Mouse (Mus musculus): ENCODE measurements at regions not wholly inside any gene's neighbourhood (a gene's known extent, or its start where the extent isn't known, plus 50 kb on each side); places are given as distances from the start of the nearest gene placed in this dataset.

DNA sequence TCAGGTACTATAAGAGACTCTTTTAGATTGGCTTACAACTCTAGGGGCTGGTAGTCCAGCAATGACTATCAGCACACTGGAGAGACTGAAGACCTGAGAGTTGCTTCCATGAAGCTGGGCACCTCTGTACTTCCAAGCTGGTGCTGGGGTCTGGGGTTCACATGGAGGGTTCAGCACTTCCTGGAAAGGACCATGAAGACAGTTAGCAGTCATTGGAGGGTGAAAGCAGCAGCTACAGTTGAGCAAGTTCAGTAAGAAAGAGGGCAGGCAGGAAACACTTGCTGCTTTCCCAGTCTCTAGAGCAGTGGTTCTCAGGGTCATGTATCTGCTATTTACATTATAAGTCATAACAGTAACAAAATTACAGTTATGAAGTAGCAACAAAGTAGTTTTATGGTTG is 384.3 kb upstream of the Satb1 start:
- Histone ChIP-seq H3K27ac (ENCODE audit: low read length) (no peak overlapping the region), H3K4me3 (ENCODE audit: low read depth, low read length) (no peak overlapping the region), H3K4me1 (ENCODE audit: control insufficient read depth, low read depth, low read length) (no peaks in the 10 kb centered on the region), H3K9ac (ENCODE audit: low read depth, low read length) (no peak overlapping the region), H3K4me2 (ENCODE audit: low read depth, low read length) (no peak overlapping the region), H3K9me3 (replicated peaks; ENCODE audit: control insufficient read depth, low read length) (no peaks in the 10 kb centered on the region), H3K27me3 (ENCODE audit: control insufficient read depth, insufficient read depth, low read depth, low read length) (no peaks in the 10 kb centered on the region), H3K36me3 (ENCODE audit: control insufficient read depth, insufficient read depth) (no peaks in the 10 kb centered on the region)
- ATAC-seq (ENCODE audit: low read depth): no peak

DNA sequence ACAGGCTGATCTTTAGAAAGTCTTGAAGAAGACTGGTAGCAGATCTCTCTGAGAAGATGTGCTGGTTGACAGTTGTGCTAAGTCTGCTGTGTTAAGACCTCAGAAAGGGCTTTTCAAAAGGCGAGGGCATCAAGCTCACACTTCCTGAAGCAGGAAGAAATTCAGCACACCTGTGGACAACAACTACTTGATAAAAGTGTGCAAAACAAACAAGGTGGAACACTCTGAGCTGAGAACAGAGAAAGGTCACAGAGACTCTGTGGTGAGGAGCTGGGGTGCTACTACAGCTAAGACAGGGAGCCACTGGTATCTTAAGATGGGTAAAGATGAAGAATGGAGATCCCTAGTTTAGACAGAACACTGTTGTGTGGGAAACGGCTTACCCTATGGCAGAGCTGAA is 379.9 kb upstream of the Satb1 start:
- Histone ChIP-seq H3K27me3 (ENCODE audit: control insufficient read depth, insufficient read depth, low read depth, low read length) (no peaks in the 10 kb centered on the region), H3K9me3 (replicated peaks; ENCODE audit: control insufficient read depth, low read length) (no peaks in the 10 kb centered on the region), H3K4me1 (ENCODE audit: control insufficient read depth, low read depth, low read length) (no peaks in the 10 kb centered on the region), H3K36me3 (ENCODE audit: control insufficient read depth, insufficient read depth) (no peaks in the 10 kb centered on the region), H3K4me2 (ENCODE audit: low read depth, low read length) (no peak overlapping the region), H3K27ac (ENCODE audit: low read length) (no peak overlapping the region), H3K9ac (ENCODE audit: low read depth, low read length) (no peak overlapping the region), H3K4me3 (ENCODE audit: low read depth, low read length) (no peak overlapping the region)
- 59% methylated on average over 2 of the region's 2 CpGs for WGBS (ENCODE audit: insufficient replicate concordance)
- no peak for ATAC-seq (ENCODE audit: low read depth)

DNA sequence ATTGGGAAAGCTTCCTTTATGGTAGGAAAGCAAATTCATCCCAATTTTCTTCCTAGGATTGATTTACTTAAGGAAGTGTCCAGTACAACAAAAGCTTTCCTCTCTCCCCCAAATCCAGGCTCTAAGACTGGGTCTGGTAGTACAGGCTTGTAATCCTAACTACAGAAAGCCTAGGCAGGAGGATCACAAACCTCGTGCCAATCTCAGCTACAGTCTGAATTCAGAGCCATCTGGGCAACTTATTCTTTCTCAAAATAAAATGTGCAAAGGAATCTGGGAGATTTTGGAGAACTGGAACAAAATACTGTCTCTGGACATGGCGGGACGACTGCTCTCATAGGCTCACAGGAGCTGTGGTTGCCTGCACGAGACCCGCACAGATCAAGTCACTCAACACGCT is 377.4 kb upstream of the Satb1 start:
- no peaks in the 10 kb centered on the region for H3K36me3 ChIP-seq (ENCODE audit: control insufficient read depth, insufficient read depth)
- ATAC-seq (ENCODE audit: low read depth): no peak
- WGBS (ENCODE audit: insufficient replicate concordance): 59% methylated on average over 6 of the region's 6 CpGs
- no peaks in the 10 kb centered on the region for H3K4me1 ChIP-seq (ENCODE audit: control insufficient read depth, low read depth, low read length)
- H3K4me2 ChIP-seq (ENCODE audit: low read depth, low read length): no peak overlapping the region
- no peaks in the 10 kb centered on the region for H3K27me3 ChIP-seq (ENCODE audit: control insufficient read depth, insufficient read depth, low read depth, low read length)
- no peak overlapping the region for H3K4me3 ChIP-seq (ENCODE audit: low read depth, low read length)
- no peak overlapping the region for H3K9ac ChIP-seq (ENCODE audit: low read depth, low read length)
- H3K27ac ChIP-seq (ENCODE audit: low read length): no peak overlapping the region
- no peaks in the 10 kb centered on the region for H3K9me3 ChIP-seq (replicated peaks; ENCODE audit: control insufficient read depth, low read length)

DNA sequence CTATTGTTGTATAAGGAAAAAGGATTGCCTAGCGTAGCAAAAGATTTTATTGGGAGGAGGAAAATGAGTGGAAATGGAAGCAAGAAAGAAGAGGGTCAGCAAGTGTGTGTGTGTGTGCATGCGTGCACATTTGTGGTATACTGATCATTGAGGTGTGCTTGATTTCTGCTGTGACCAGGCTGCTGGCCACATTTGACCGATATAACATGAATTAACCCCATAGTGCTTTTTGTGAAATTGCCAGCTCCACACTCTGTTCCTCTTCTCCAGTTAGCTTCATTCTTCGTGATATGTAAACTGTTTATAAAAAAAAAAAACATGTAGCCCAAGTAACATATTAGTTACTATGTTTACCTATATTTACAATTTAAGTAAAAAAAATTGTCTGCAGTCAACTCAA is 364.6 kb upstream of the Satb1 start:
- no peaks in the 10 kb centered on the region for H3K4me1 ChIP-seq (ENCODE audit: control insufficient read depth, low read depth, low read length)
- no peak overlapping the region for H3K27ac ChIP-seq (ENCODE audit: low read length)
- no peaks in the 10 kb centered on the region for H3K27me3 ChIP-seq (ENCODE audit: control insufficient read depth, insufficient read depth, low read depth, low read length)
- H3K36me3 ChIP-seq (ENCODE audit: control insufficient read depth, insufficient read depth): no peaks in the 10 kb centered on the region
- WGBS (ENCODE audit: insufficient replicate concordance): 64% methylated on average over 4 of the region's 4 CpGs
- no peak overlapping the region for H3K4me2 ChIP-seq (ENCODE audit: low read depth, low read length)
- no peak overlapping the region for H3K9ac ChIP-seq (ENCODE audit: low read depth, low read length)
- H3K4me3 ChIP-seq (ENCODE audit: low read depth, low read length): no peak overlapping the region
- no peak for ATAC-seq (ENCODE audit: low read depth)
- no peaks in the 10 kb centered on the region for H3K9me3 ChIP-seq (replicated peaks; ENCODE audit: control insufficient read depth, low read length)

DNA sequence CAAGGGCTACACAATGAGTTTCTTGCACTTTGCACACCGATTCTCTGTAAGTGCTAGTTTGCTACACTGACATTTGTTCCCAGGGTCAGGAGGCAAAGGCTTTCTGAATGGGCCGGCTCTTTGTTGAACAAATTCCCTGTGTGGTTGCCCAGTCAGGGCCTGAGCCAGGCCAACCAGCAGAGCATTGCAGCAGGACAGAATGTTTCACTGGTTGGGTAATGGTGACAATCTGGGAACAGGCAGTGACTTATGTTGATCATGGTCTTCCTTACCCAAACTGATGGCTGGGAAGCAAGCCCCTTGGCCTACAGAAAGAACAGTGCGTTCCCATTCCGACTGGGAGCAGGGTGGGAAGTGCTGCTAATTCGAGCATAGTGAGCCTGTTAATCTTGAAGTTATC is 363.7 kb upstream of the Satb1 start:
- no peaks in the 10 kb centered on the region for H3K4me1 ChIP-seq (ENCODE audit: control insufficient read depth, low read depth, low read length)
- H3K9ac ChIP-seq (ENCODE audit: low read depth, low read length): no peak overlapping the region
- H3K4me2 ChIP-seq (ENCODE audit: low read depth, low read length): no peak overlapping the region
- no peak overlapping the region for H3K4me3 ChIP-seq (ENCODE audit: low read depth, low read length)
- no peaks in the 10 kb centered on the region for H3K36me3 ChIP-seq (ENCODE audit: control insufficient read depth, insufficient read depth)
- 65% methylated on average over 5 of the region's 5 CpGs for WGBS (ENCODE audit: insufficient replicate concordance)
- no peak for ATAC-seq (ENCODE audit: low read depth)
- H3K9me3 ChIP-seq (replicated peaks; ENCODE audit: control insufficient read depth, low read length): no peaks in the 10 kb centered on the region
- H3K27me3 ChIP-seq (ENCODE audit: control insufficient read depth, insufficient read depth, low read depth, low read length): no peaks in the 10 kb centered on the region
- no peak overlapping the region for H3K27ac ChIP-seq (ENCODE audit: low read length)

DNA sequence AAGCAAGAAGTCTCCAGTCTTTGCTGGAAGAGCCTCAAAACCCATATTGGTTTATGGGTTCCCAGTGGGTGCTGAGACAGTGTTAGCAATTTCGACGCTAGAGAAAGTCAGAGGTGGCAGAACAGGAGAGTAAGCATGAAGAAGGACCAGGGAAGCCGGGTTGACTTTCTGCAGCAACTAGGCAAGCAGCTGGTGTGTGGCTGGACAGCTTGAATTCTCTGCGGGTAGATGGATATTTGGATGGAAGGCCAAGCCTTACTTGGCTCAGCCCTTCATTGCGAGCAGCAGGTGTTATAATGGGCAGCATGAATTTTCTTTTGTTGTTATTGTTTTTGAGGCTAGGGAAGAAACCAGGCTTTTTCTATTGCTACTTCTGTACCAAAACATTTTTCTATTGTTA is 362.7 kb upstream of the Satb1 start:
- H3K4me1 ChIP-seq (ENCODE audit: control insufficient read depth, low read depth, low read length): no peaks in the 10 kb centered on the region
- no peaks in the 10 kb centered on the region for H3K36me3 ChIP-seq (ENCODE audit: control insufficient read depth, insufficient read depth)
- H3K4me2 ChIP-seq (ENCODE audit: low read depth, low read length): no peak overlapping the region
- H3K4me3 ChIP-seq (ENCODE audit: low read depth, low read length): no peak overlapping the region
- 69% methylated on average over 5 of the region's 5 CpGs for WGBS (ENCODE audit: insufficient replicate concordance)
- H3K9me3 ChIP-seq (replicated peaks; ENCODE audit: control insufficient read depth, low read length): no peaks in the 10 kb centered on the region
- ATAC-seq (ENCODE audit: low read depth): no peak
- no peaks in the 10 kb centered on the region for H3K27me3 ChIP-seq (ENCODE audit: control insufficient read depth, insufficient read depth, low read depth, low read length)
- H3K27ac ChIP-seq (ENCODE audit: low read length): no peak overlapping the region
- H3K9ac ChIP-seq (ENCODE audit: low read depth, low read length): no peak overlapping the region

DNA sequence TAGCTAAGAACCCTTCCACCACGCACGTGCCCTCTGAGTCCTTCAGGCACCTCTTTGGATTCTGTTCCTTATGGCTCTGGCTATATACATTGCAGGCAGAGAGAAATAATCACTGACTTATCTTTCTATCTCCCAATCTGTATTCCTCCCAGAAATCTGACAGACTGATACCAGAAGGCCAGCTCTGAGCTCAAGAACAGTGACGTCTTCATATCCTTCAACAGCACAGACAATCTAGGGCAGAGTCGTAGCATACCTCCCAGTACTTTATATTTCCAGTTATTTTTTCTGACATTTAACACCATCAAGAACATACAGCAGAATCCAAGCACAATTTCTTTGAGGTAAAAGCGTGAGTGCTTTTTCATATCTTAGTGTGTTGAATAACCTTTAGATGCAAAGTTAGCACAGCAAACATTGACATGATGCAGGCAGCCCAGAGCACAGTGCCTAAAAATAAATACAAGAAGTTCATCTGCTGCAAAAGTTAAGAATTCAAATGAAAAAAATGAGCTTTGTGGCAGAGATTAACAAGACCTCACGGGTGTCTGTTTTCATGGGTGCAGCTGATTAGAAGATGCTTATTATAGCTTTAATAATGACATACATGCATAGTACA is 358.1 kb upstream of the Satb1 start:
- H3K27me3 ChIP-seq (ENCODE audit: control insufficient read depth, insufficient read depth, low read depth, low read length): no peaks in the 10 kb centered on the region
- no peaks in the 10 kb centered on the region for H3K9me3 ChIP-seq (replicated peaks; ENCODE audit: control insufficient read depth, low read length)
- H3K4me1 ChIP-seq (ENCODE audit: control insufficient read depth, low read depth, low read length): no peaks in the 10 kb centered on the region
- H3K27ac ChIP-seq (ENCODE audit: low read length): no peak overlapping the region
- WGBS (ENCODE audit: insufficient replicate concordance): 65% methylated on average over 6 of the region's 6 CpGs
- no peak for ATAC-seq (ENCODE audit: low read depth)
- no peak overlapping the region for H3K9ac ChIP-seq (ENCODE audit: low read depth, low read length)
- H3K4me2 ChIP-seq (ENCODE audit: low read depth, low read length): no peak overlapping the region
- no peak overlapping the region for H3K4me3 ChIP-seq (ENCODE audit: low read depth, low read length)
- H3K36me3 ChIP-seq (ENCODE audit: control insufficient read depth, insufficient read depth): no peaks in the 10 kb centered on the region

DNA sequence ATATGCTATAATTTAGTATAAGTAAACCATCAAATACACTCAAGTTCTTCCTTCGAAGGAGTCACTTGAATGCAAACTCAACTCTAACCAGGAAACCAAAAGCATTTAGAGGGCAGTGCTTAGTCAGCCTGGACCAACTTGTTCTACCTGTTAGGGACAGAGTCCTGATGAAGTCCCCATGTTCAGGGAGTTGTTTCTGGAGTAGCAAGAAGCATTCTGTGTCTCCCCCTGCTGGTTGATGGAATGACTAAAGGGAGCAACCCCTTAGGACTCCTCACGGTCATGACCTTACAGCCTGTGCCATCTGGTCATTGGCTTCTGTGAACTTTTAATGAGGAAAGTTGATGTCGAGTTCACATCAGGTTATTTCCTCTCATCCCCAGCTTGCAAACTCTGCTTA is 349.6 kb upstream of the Satb1 start:
- 22% methylated on average over 3 of the region's 3 CpGs for WGBS (ENCODE audit: insufficient replicate concordance)
- ATAC-seq (ENCODE audit: low read depth): no peak
- no peaks in the 10 kb centered on the region for H3K4me1 ChIP-seq (ENCODE audit: control insufficient read depth, low read depth, low read length)

DNA sequence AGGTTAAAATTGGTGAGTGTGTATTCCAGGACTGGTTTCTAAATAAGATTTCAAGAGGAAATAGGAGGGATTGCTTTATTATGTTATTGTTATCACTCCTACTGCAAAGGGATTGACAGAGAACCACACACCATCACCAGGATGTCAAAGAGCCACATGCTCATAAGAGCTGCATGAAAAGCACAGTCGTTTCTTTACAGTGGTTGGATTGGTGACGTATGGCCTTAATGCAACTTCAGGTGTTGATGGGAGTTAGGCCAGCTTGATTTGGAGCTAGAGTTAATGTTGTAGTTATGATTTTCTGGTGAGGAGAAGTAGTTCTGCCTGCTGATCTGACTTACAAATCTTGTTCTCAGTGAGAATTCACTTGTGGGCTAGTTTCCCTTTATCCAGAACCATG is 344.9 kb upstream of the Satb1 start:
- Histone ChIP-seq H3K9ac (ENCODE audit: low read depth, low read length) (no peak overlapping the region), H3K27me3 (ENCODE audit: control insufficient read depth, insufficient read depth, low read depth, low read length) (no peaks in the 10 kb centered on the region), H3K4me1 (ENCODE audit: control insufficient read depth, low read depth, low read length) (no peaks in the 10 kb centered on the region), H3K9me3 (replicated peaks; ENCODE audit: control insufficient read depth, low read length) (no peaks in the 10 kb centered on the region), H3K27ac (ENCODE audit: low read length) (no peak overlapping the region), H3K4me2 (ENCODE audit: low read depth, low read length) (no peak overlapping the region), H3K36me3 (ENCODE audit: control insufficient read depth, insufficient read depth) (no peaks in the 10 kb centered on the region), H3K4me3 (ENCODE audit: low read depth, low read length) (no peak overlapping the region)
- WGBS (ENCODE audit: insufficient replicate concordance): 57% methylated on average over 2 of the region's 2 CpGs
- ATAC-seq (ENCODE audit: low read depth): no peak

More for the DNA sequence above, 349.6 kb upstream of the Satb1 start:
- H3K9ac ChIP-seq (ENCODE audit: low read depth, low read length): no peak overlapping the region
- H3K9me3 ChIP-seq (replicated peaks; ENCODE audit: control insufficient read depth, low read length): no peaks in the 10 kb centered on the region
- no peaks in the 10 kb centered on the region for H3K36me3 ChIP-seq (ENCODE audit: control insufficient read depth, insufficient read depth)
- no peak overlapping the region for H3K4me3 ChIP-seq (ENCODE audit: low read depth, low read length)
- no peaks in the 10 kb centered on the region for H3K27me3 ChIP-seq (ENCODE audit: control insufficient read depth, insufficient read depth, low read depth, low read length)
- no peak overlapping the region for H3K27ac ChIP-seq (ENCODE audit: low read length)
- no peak overlapping the region for H3K4me2 ChIP-seq (ENCODE audit: low read depth, low read length)
